Mouse (Mus musculus): ENCODE data around the gene Rgs19. TPM values are rescaled to one million over a fixed set of nuclear protein-coding genes. Genes with fewer than 3 reads are reported as not detected.

Rgs19 gene
- total and polyA plus RNA-seq, 2 experiments from 2014 or later = 63.6 to 65.2 TPM

DNA sequence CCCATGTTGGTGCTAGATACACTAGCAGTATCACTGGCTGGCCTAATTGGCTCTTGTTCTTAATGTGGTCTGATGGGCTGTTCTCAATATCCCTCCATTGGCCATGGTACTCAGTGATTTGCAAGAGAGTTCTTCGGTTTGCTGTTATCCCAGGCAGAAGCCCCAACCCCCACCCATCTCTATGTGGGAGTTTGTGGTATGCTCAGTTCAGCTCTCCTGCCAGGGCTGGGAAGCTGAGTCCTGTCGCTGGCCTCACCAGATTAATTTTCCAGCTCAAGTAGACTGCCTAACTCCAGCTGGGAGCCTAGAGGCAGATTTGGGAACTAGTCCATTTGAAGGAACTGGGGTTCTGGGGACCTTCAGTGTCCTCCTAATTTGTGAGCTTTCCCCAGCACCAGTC is 36.3 kb downstream of the Rgs19 start:
- no peaks in the 10 kb centered on the region for H3K4me1 ChIP-seq (ENCODE audit: insufficient read depth, low read length)
- no peak for ATAC-seq (ENCODE audit: low FRiP score)
- H3K9me3 ChIP-seq (ENCODE audit: low read length) = no peaks in the 10 kb centered on the region
- no peak overlapping the region for H3K4me3 ChIP-seq (ENCODE audit: low read depth, low read length)
- H3K36me3 ChIP-seq (ENCODE audit: insufficient read depth, low read length) = peaks cover 33% of the 10 kb centered on the region
- no peak overlapping the region for H3K4me2 ChIP-seq (ENCODE audit: low read depth, low read length, poor library complexity, severe bottlenecking)
- WGBS = 66% methylated on average over 2 of the region's 2 CpGs
- no peaks in the 10 kb centered on the region for H3K27me3 ChIP-seq (ENCODE audit: insufficient read depth, low read length)
- H3K9ac ChIP-seq (replicated peaks; ENCODE audit: low read length, poor library complexity, severe bottlenecking) = no peak overlapping the region
- DNase-seq (ENCODE audit: low spot score) = no peak
- TF ChIP-seq CTCF (IDR thresholded peaks at IDR 0.05) = no peak
- H3K27ac ChIP-seq (ENCODE audit: low read depth, low read length) = no peak overlapping the region

DNA sequence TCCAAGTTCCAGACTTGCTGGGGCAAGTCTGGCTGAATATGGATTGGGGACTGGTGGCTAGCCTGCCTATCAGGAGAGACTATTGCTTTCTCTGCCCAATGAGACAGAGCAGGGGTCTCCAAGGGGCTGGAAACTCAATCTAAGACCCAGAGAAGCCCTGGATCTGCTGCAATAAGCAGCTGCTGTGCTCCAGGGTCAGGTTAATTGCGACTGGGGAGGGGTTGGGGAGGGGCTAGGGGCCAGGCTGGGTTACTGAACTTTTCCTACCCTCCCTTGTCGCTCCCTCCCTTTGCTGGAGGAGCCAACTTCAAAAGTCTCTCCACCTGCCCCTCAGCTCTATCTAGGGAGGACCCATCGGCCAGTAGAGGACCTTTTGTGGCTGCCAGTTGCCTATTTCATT is 37.0 kb downstream of the Rgs19 start, which contains the start of gene Gm29797:
Gm29797 (plus strand) TSS at position 301 of the 400 bp plus-strand sequence.
- Histone ChIP-seq H3K4me3 (ENCODE audit: low read depth, low read length) (no peak within 1 kb of the TSS), H3K36me3 (ENCODE audit: insufficient read depth, low read length) (peaks cover 39% of the 10 kb centered on the region), H3K27me3 (ENCODE audit: insufficient read depth, low read length) (no peaks in the 10 kb centered on the region), H3K27ac (ENCODE audit: low read depth, low read length) (no peak within 1 kb of the TSS), H3K4me1 (ENCODE audit: insufficient read depth, low read length) (no peaks in the 10 kb centered on the region), H3K9me3 (ENCODE audit: low read length) (no peaks in the 10 kb centered on the region), H3K4me2 (ENCODE audit: low read depth, low read length, poor library complexity, severe bottlenecking) (no peak within 1 kb of the TSS), H3K9ac (replicated peaks; ENCODE audit: low read length, poor library complexity, severe bottlenecking) (no peak within 1 kb of the TSS)
- no peak for ATAC-seq (ENCODE audit: low FRiP score)
- TF ChIP-seq CTCF (IDR thresholded peaks at IDR 0.05) = no peak
- WGBS = 64% methylated on average over 3 of the region's 3 CpGs
- no peak for DNase-seq (ENCODE audit: low spot score)

DNA sequence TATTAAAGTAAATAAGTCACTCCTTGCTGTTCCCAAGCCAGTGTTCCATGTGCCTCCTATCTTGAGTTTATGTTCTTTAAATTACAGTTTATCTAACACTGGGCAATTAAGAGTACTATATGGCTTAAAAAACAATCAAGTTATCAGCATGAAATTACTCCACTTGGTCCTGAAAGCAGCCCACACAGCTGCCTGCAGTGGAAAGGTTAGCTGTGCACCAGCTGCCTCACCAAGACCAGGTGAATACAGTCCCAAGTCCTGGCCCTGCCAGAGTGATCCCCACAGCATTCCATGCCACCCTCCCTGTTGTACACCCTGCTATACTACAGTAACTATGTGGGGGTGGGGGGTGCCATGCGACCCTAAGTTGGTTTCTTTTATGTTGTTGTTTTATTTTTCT is 40.3 kb downstream of the Rgs19 start:
- DNase-seq (ENCODE audit: low spot score) (no peak), ATAC-seq (ENCODE audit: low FRiP score) (no peak)
- no peak overlapping the region for H3K9ac ChIP-seq (replicated peaks; ENCODE audit: low read length, poor library complexity, severe bottlenecking)
- H3K27ac ChIP-seq (ENCODE audit: low read depth, low read length) = no peak overlapping the region
- H3K9me3 ChIP-seq (ENCODE audit: low read length) = no peaks in the 10 kb centered on the region
- peaks cover 68% of the 10 kb centered on the region for H3K36me3 ChIP-seq (ENCODE audit: insufficient read depth, low read length)
- no peak for TF ChIP-seq CTCF (IDR thresholded peaks at IDR 0.05)
- no peaks in the 10 kb centered on the region for H3K4me1 ChIP-seq (ENCODE audit: insufficient read depth, low read length)
- no peak overlapping the region for H3K4me3 ChIP-seq (ENCODE audit: low read depth, low read length)
- no peaks in the 10 kb centered on the region for H3K27me3 ChIP-seq (ENCODE audit: insufficient read depth, low read length)
- WGBS = 96% methylated on average over 1 of the region's 1 CpGs
- no peak overlapping the region for H3K4me2 ChIP-seq (ENCODE audit: low read depth, low read length, poor library complexity, severe bottlenecking)

DNA sequence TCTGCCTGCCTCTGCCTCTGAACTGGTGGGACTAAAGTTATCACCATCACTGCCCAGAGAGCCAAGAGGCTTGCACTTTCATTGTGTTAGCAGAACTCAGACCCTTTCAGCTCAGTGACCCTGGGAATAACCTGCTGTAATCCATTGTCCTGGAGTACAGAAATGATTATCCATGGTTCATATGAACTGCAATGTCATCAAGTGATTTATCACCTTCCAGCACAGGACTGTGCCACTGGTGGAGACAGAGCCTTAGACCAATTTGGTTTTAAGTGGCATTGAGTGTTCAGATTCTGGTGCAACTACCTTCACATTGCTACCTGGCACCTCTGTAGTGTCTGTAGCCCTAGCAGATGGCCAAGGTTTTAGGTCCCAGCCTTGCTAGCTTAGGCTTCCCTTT is 40.7 kb downstream of the Rgs19 start:
- Histone ChIP-seq H3K4me3 (ENCODE audit: low read depth, low read length) (no peak overlapping the region), H3K4me1 (ENCODE audit: insufficient read depth, low read length) (no peaks in the 10 kb centered on the region), H3K9ac (replicated peaks; ENCODE audit: low read length, poor library complexity, severe bottlenecking) (no peak overlapping the region), H3K4me2 (ENCODE audit: low read depth, low read length, poor library complexity, severe bottlenecking) (no peak overlapping the region), H3K27ac (ENCODE audit: low read depth, low read length) (no peak overlapping the region), H3K36me3 (ENCODE audit: insufficient read depth, low read length) (peaks cover 72% of the 10 kb centered on the region), H3K27me3 (ENCODE audit: insufficient read depth, low read length) (no peaks in the 10 kb centered on the region), H3K9me3 (ENCODE audit: low read length) (no peaks in the 10 kb centered on the region)
- TF ChIP-seq CTCF (IDR thresholded peaks at IDR 0.05) = no peak
- DNase-seq (ENCODE audit: low spot score) = no peak
- no peak for ATAC-seq (ENCODE audit: low FRiP score)

DNA sequence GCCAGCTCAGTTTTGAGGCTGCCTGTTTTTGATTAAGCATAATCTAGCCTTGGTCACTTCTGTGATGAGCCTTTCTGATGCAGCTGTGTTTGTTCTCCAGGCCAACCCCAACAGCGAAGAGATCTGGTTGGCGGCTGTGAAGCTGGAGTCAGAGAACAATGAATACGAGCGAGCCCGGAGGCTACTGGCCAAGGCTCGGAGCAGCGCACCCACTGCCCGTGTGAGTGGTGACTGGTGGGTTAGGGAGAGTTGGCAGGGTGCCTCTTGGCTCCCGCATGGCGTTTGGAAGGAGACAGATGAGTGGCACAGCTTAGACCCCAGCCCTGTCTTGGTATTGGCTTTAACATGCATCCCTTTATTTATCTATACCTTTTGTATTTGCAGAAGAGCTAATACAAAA is 44.9 kb downstream of the Rgs19 start:
- no peak overlapping the region for H3K4me3 ChIP-seq (ENCODE audit: low read depth, low read length)
- peaks cover 68% of the 10 kb centered on the region for H3K36me3 ChIP-seq (ENCODE audit: insufficient read depth, low read length)
- ATAC-seq (ENCODE audit: low FRiP score) (no peak), DNase-seq (ENCODE audit: low spot score) (peak; percentile 22)
- H3K9me3 ChIP-seq (ENCODE audit: low read length) = no peaks in the 10 kb centered on the region
- H3K27me3 ChIP-seq (ENCODE audit: insufficient read depth, low read length) = no peaks in the 10 kb centered on the region
- WGBS = 81% methylated on average over 10 of the region's 10 CpGs
- H3K9ac ChIP-seq (replicated peaks; ENCODE audit: low read length, poor library complexity, severe bottlenecking) = no peak overlapping the region
- no peak overlapping the region for H3K27ac ChIP-seq (ENCODE audit: low read depth, low read length)
- no peaks in the 10 kb centered on the region for H3K4me1 ChIP-seq (ENCODE audit: insufficient read depth, low read length)
- no peak overlapping the region for H3K4me2 ChIP-seq (ENCODE audit: low read depth, low read length, poor library complexity, severe bottlenecking)
- TF ChIP-seq CTCF (IDR thresholded peaks at IDR 0.05) = no peak

DNA sequence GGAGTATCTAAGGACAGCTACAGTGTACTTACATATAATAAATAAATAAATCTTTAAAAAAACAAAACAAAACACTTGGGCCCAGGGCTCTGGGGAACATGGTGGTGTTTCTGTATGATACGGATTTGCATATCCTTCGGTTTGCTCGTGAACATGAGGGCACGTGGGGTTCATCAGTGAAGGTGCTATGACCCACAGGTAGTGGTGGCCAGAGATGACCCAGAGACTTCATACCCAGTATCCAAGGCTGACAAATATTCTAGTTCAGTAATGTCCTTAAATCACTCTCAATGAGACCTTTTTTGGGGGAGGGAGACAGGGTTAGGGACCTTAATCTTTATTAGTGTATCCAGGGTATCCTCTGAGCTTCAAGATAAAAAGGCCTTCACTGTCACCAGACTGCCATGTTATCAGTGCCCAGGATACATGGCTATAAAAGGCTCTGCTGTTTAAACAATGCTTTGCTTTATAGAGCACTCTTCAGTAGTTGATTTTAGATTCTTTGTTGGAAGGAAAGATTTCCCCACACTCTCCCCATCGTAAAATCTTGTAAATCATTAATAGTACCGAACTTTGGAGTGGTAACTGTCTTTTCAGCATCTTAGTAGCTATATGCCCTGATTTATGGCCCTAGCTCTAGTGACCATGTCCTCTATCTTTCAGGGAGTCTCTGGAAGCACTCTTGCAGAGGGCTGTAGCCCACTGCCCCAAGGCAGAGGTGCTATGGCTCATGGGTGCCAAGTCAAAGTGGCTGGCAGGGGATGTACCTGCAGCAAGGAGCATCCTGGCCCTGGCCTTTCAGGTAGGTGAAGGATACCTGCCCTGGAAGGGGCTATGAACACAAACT is 46.9 kb downstream of the Rgs19 start:
- H3K27me3 ChIP-seq (ENCODE audit: insufficient read depth, low read length) = no peaks in the 10 kb centered on the region
- H3K9me3 ChIP-seq (ENCODE audit: low read length) = no peaks in the 10 kb centered on the region
- ATAC-seq (ENCODE audit: low FRiP score) = no peak
- no peak overlapping the region for H3K9ac ChIP-seq (replicated peaks; ENCODE audit: low read length, poor library complexity, severe bottlenecking)
- 96% methylated on average over 6 of the region's 6 CpGs for WGBS
- no peak overlapping the region for H3K4me3 ChIP-seq (ENCODE audit: low read depth, low read length)
- TF ChIP-seq CTCF (IDR thresholded peaks at IDR 0.05) = no peak
- no peak overlapping the region for H3K4me2 ChIP-seq (ENCODE audit: low read depth, low read length, poor library complexity, severe bottlenecking)
- H3K4me1 ChIP-seq (ENCODE audit: insufficient read depth, low read length) = no peaks in the 10 kb centered on the region
- H3K27ac ChIP-seq (ENCODE audit: low read depth, low read length) = no peak overlapping the region
- no peak for DNase-seq (ENCODE audit: low spot score)
- H3K36me3 ChIP-seq (ENCODE audit: insufficient read depth, low read length) = peaks cover 54% of the 10 kb centered on the region
